8 mouse cellular contexts compared by ENCODE assay signal in the genomic region with DNA sequence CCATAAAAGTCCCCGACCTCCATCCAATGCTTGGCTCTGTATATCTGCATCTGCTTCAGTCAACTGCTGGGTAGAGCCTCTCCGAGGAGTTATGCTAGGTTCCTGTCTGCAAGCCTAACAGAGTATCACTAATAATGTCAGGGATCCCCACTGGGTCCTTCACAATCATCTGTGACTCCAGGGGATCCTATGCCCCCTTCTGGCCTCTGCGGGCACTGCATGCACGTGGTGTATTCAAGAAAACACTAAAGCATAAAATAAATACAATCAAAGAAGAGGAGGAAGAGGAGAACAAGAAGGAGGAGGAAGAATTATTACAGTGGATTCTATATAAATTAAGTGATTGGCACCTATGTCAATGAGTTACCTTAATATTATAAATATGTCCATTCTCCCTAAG. TPM values are rescaled to one million over a fixed set of nuclear protein-coding genes. Genes with fewer than 3 reads are reported as not detected.
DNase-seq lines count a peak whose midpoint lies in the region; ATAC-seq and TF ChIP-seq lines count a peak whose summit lies in the region.
"Had no signal": no experiment of that assay in that cellular context is flagged by ENCODE, and none has a peak within 500 bp of the region (broad histone marks: within the 10 kb centered on the region; RNA-seq: fewer than 3 reads in every experiment).

No protein-coding gene starts in this region.

- H3K4me3 ChIP-seq in intestine, postnatal 0 days (ENCODE audit: low read depth, low read length): no peak overlapping the region
- no peak overlapping the region for H3K4me3 ChIP-seq in intestine, embryonic 15.5 days (replicated peaks)
- no peak overlapping the region for H3K4me3 ChIP-seq in hindbrain, postnatal 0 days (ENCODE audit: low read length)

- H3K4me2 ChIP-seq in intestine, postnatal 0 days (replicated peaks; ENCODE audit: low read depth): no peak overlapping the region
- no peak overlapping the region for H3K4me2 ChIP-seq in intestine, embryonic 15.5 days (replicated peaks)
- no peak overlapping the region for H3K4me2 ChIP-seq in hindbrain, postnatal 0 days (ENCODE audit: low read depth, low read length)

- H3K4me1 ChIP-seq in intestine, postnatal 0 days (replicated peaks; ENCODE audit: control insufficient read depth, insufficient read depth, low read length): 0 out of 2 replicates have a peak, but pooled peaks cover 9% of the 10 kb centered on the region
- H3K4me1 ChIP-seq in intestine, embryonic 15.5 days (replicated peaks): peaks cover 6% of the 10 kb centered on the region; the same call in 1 of the 2 replicates
- no peaks in the 10 kb centered on the region for H3K4me1 ChIP-seq in hindbrain, postnatal 0 days (ENCODE audit: insufficient read depth, low read length)

- no peaks in the 10 kb centered on the region for H3K9me3 ChIP-seq in intestine, postnatal 0 days (ENCODE audit: control insufficient read depth)
- H3K9me3 ChIP-seq in intestine, embryonic 15.5 days: no peaks in the 10 kb centered on the region
- no peaks in the 10 kb centered on the region for H3K9me3 ChIP-seq in hindbrain, postnatal 0 days (ENCODE audit: low read length)

- WGBS in intestine, postnatal 0 days: 47% methylated on average over 4 of the region's 4 CpGs
- 47% methylated on average over 4 of the region's 4 CpGs for WGBS in intestine, embryonic 15.5 days
- WGBS in hindbrain, postnatal 0 days: 38% methylated on average over 4 of the region's 4 CpGs

- H3K27ac ChIP-seq in intestine, postnatal 0 days (ENCODE audit: low read depth, low read length): no peak overlapping the region
- H3K27ac ChIP-seq in intestine, embryonic 15.5 days: no peak overlapping the region
- H3K27ac ChIP-seq in hindbrain, postnatal 0 days: no peak overlapping the region
- H3K27ac ChIP-seq: macrophage had no signal

- DNase-seq in CD8-positive naive resting alpha-beta T cell, adult 2 months (ENCODE audit: low read depth in 2 of 2, low spot score in 2 of 2): peak; percentile 32 to 63
- peak; percentile 75 for DNase-seq in R1 (ENCODE audit: low read depth, low spot score)
- DNase-seq in hindbrain, postnatal 0 days (ENCODE audit: low spot score): peak; percentile 60
- DNase-seq in cerebellum, adult 8-10 months: no peak

- no peaks in the 10 kb centered on the region for H3K36me3 ChIP-seq in intestine, postnatal 0 days (ENCODE audit: control insufficient read depth, insufficient read depth)
- H3K36me3 ChIP-seq in intestine, embryonic 15.5 days: no peaks in the 10 kb centered on the region
- H3K36me3 ChIP-seq in hindbrain, postnatal 0 days (ENCODE audit: insufficient read depth, low read length): no peaks in the 10 kb centered on the region

- TF ChIP-seq CTCF in intestine, postnatal 0 days (IDR thresholded peaks at IDR 0.05; ENCODE audit: low read depth): peak; percentile 77
- TF ChIP-seq CTCF in hindbrain, postnatal 0 days (IDR thresholded peaks at IDR 0.05; ENCODE audit: low read depth): peak; percentile 73

- H3K9ac ChIP-seq in intestine, postnatal 0 days (ENCODE audit: low read depth, low read length): no peak overlapping the region
- no peak overlapping the region for H3K9ac ChIP-seq in intestine, embryonic 15.5 days
- H3K9ac ChIP-seq in hindbrain, postnatal 0 days (replicated peaks; ENCODE audit: low read length): no peak overlapping the region

- H3K27me3 ChIP-seq in intestine, postnatal 0 days (replicated peaks; ENCODE audit: control insufficient read depth, insufficient read depth, low read length): no peaks in the 10 kb centered on the region
- no peaks in the 10 kb centered on the region for H3K27me3 ChIP-seq in intestine, embryonic 15.5 days (replicated peaks)
- H3K27me3 ChIP-seq in hindbrain, postnatal 0 days (ENCODE audit: insufficient read depth, low read length): no peaks in the 10 kb centered on the region

- no peak for ATAC-seq in intestine, postnatal 0 days
- ATAC-seq in intestine, embryonic 15.5 days: no peak
- ATAC-seq in hindbrain, postnatal 0 days: no peak
- ATAC-seq in neutrophil, adult 5-6 weeks (ENCODE audit: extremely low read depth, insufficient number of reproducible peaks, low FRiP score, poor library complexity, severe bottlenecking): peak; percentile 60; the same call in 1 of the 2 replicates

RNA-seq across cellular contexts. Expression of a gene that starts 6.5 kb away (rescaled TPM):
- polyA plus RNA-seq in intestine, postnatal 0 days (2015; fragmentation: Nextera tagmentation; extraction: Ambion mirVana): 0.12 TPM in 1 of 2 replicates, not detected in the other
- not detected in 2 replicates for polyA plus RNA-seq in intestine, embryonic 15.5 days (2015; fragmentation: Nextera tagmentation; extraction: Ambion mirVana)
- total RNA-seq in hindbrain, postnatal 0 days (2014; rRNA removed): 4.5 TPM in 1 of 2 replicates, not detected in the other
- polyA plus RNA-seq in hindbrain, postnatal 0 days (2015; fragmentation: Nextera tagmentation; extraction: Ambion mirVana): 0.42 and 0.59 TPM in 2 replicates
- total RNA-seq in neutrophil, adult 5-6 weeks (2017): 1.7 TPM in 1 of 2 replicates, not detected in the other
- polyA plus RNA-seq: macrophage had no signal

RNA-seq across cellular contexts. Expression of a gene that starts 9.8 kb away (rescaled TPM):
- not detected in 2 replicates for polyA plus RNA-seq in intestine, postnatal 0 days (2015; fragmentation: Nextera tagmentation; extraction: Ambion mirVana)
- not detected in 2 replicates for polyA plus RNA-seq in intestine, embryonic 15.5 days (2015; fragmentation: Nextera tagmentation; extraction: Ambion mirVana)
- not detected in 2 replicates for total RNA-seq in hindbrain, postnatal 0 days (2014; rRNA removed)
- not detected in 2 replicates for polyA plus RNA-seq in hindbrain, postnatal 0 days (2015; fragmentation: Nextera tagmentation; extraction: Ambion mirVana)
- total RNA-seq in neutrophil, adult 5-6 weeks (2017): not detected in 2 replicates
- polyA plus RNA-seq: macrophage had no signal

RNA-seq across cellular contexts. Expression of a gene that starts 13.4 kb away (rescaled TPM):
- polyA plus RNA-seq in intestine, postnatal 0 days (2015; fragmentation: Nextera tagmentation; extraction: Ambion mirVana): 0.07 and 0.10 TPM in 2 replicates
- 0.21 and 0.24 TPM in 2 replicates for polyA plus RNA-seq in intestine, embryonic 15.5 days (2015; fragmentation: Nextera tagmentation; extraction: Ambion mirVana)
- total RNA-seq in hindbrain, postnatal 0 days (2014; rRNA removed): not detected in 2 replicates
- 0.24 and 0.42 TPM in 2 replicates for polyA plus RNA-seq in hindbrain, postnatal 0 days (2015; fragmentation: Nextera tagmentation; extraction: Ambion mirVana)
- 1.4 and 1.7 TPM in 2 replicates for total RNA-seq in neutrophil, adult 5-6 weeks (2017)

RNA-seq across cellular contexts. Expression of a gene that starts 21.6 kb away (rescaled TPM):
- polyA plus RNA-seq in intestine, postnatal 0 days (2015; fragmentation: Nextera tagmentation; extraction: Ambion mirVana): 107 TPM in 2 replicates
- 106 and 107 TPM in 2 replicates for polyA plus RNA-seq in intestine, embryonic 15.5 days (2015; fragmentation: Nextera tagmentation; extraction: Ambion mirVana)
- 70.2 and 87.3 TPM in 2 replicates for total RNA-seq in hindbrain, postnatal 0 days (2014; rRNA removed)
- polyA plus RNA-seq in hindbrain, postnatal 0 days (2015; fragmentation: Nextera tagmentation; extraction: Ambion mirVana): 100 and 105 TPM in 2 replicates
- 261 and 283 TPM in 2 replicates for total RNA-seq in neutrophil, adult 5-6 weeks (2017)

RNA-seq across cellular contexts. Expression of a gene that starts 21.8 kb away (rescaled TPM):
- polyA plus RNA-seq in intestine, postnatal 0 days (2015; fragmentation: Nextera tagmentation; extraction: Ambion mirVana): 192 and 210 TPM in 2 replicates
- 171 and 180 TPM in 2 replicates for polyA plus RNA-seq in intestine, embryonic 15.5 days (2015; fragmentation: Nextera tagmentation; extraction: Ambion mirVana)
- total RNA-seq in hindbrain, postnatal 0 days (2014; rRNA removed): 154 and 160 TPM in 2 replicates
- 168 and 171 TPM in 2 replicates for polyA plus RNA-seq in hindbrain, postnatal 0 days (2015; fragmentation: Nextera tagmentation; extraction: Ambion mirVana)
- 75.8 and 82.8 TPM in 2 replicates for total RNA-seq in neutrophil, adult 5-6 weeks (2017)
